ENCODE assay signal across 8 mouse cellular contexts in the genomic region with DNA sequence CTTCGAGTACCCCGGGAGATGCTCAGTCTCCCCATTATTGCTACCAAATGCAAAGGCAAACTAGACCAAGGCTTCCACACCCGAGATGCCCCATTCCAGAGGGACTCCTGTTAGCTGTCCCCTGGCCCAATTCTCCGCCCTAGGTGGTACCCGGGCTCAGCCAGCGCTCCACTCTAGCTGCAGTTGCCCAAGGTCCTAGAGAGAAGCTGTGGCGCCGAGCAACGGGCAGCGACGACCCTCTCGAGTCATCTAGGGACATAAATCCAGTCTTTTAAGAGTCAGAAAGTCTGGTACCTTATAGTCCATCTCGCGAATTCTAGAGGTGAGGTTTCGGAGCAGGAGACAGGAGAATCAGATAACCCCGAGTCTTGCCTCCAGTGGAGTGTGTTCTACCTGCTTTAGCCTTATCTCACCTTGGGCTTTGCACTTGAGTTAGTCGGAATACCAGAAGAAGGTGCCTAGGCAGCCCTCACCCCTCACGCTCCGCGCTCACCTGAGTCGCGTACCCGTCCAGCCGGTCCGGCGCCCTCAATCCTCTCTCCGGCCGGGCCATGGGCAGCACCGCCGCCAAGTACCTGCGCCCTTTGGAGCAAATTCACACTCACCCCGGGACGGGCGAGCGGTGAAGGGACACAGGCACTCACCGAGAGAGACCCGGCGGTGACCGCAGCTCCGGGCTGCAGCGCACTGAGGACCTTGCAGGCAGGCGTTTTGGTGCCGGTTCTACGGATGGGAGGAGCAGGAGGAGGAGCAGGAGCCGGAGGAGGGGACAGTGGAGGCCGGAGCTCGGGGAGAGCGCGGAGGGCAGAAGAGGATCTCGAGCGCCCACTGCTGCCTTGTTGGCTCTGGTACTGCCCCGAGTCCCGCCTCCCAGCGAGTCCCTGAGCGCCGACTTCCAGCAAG.
DNase-seq lines count a peak whose midpoint lies in the region; ATAC-seq and TF ChIP-seq lines count a peak whose summit lies in the region.

No protein-coding gene starts in this region.

- H3K79me2 ChIP-seq in CH12.LX (replicated peaks; ENCODE audit: control insufficient read depth, extremely low read depth, insufficient read depth, poor library complexity, severe bottlenecking), result no peaks in the 10 kb centered on the region

- DNase-seq in CH12.LX (ENCODE audit: extremely low read depth), result peak; percentile 83
- DNase-seq in cerebellum, adult 2 months, result peak; percentile 96 to 97
- peak; percentile 93 for DNase-seq in layer of hippocampus, adult 9-11 months
- DNase-seq in testis, postnatal 14 days (ENCODE audit: low spot score), result peak; percentile 79

- peaks cover 0 to 18% of the 10 kb centered on the region in 2 experiments; a peak in 2 of 4 replicates for H3K4me1 ChIP-seq in CH12.LX (ENCODE audit: control insufficient read depth in 1 of 2, insufficient read depth in 2 of 2)
- no peaks in the 10 kb centered on the region; the same call in 1 of the 2 replicates for H3K4me1 ChIP-seq in cerebellum, adult 2 months (ENCODE audit: control insufficient read depth, insufficient read depth, low read length)
- H3K4me1 ChIP-seq in lung, embryonic 15.5 days, result peaks cover 13% of the 10 kb centered on the region
- H3K4me1 ChIP-seq in olfactory bulb, adult 2 months (ENCODE audit: control insufficient read depth, insufficient read depth, low read length), result peaks cover 2% of the 10 kb centered on the region; the same call in 1 of the 2 replicates

- H3K9ac ChIP-seq in CH12.LX (ENCODE audit: insufficient read depth, low read depth), result no peak overlapping the region
- peak overlapping the region; percentile 34 for H3K9ac ChIP-seq in lung, embryonic 15.5 days

- peak overlapping the region; percentile 16 to 55 (median 52) for H3K4me3 ChIP-seq in CH12.LX (replicated peaks in 1 of 3; ENCODE audit: low read depth in 2 of 3, low read length in 2 of 3, poor library complexity in 1 of 3)
- peak overlapping the region; percentile 97 for H3K4me3 ChIP-seq in cerebellum, adult 2 months (replicated peaks; ENCODE audit: insufficient read depth, low read depth, low read length)
- H3K4me3 ChIP-seq in lung, embryonic 15.5 days, result peak overlapping the region; percentile 53
- H3K4me3 ChIP-seq in olfactory bulb, adult 2 months (ENCODE audit: insufficient read depth, low read depth, low read length), result peak overlapping the region; percentile 80

- no peaks in the 10 kb centered on the region for H3K36me3 ChIP-seq in CH12.LX (replicated peaks in 1 of 2; ENCODE audit: control insufficient read depth in 1 of 2, insufficient read depth in 1 of 2, low read length in 1 of 2)
- H3K36me3 ChIP-seq in lung, embryonic 15.5 days, result no peaks in the 10 kb centered on the region

- TF ChIP-seq CTCF in CH12.LX (conservative IDR thresholded peaks at IDR 0.05 in 1 of 2, IDR thresholded peaks at IDR 0.05 in 1 of 2; ENCODE audit: low read depth in 2 of 2, low read length in 2 of 2), result peak; percentile 11 to 51; a peak in 2 of 4 replicates
- TF ChIP-seq CTCF in cerebellum, adult 2 months (IDR thresholded peaks at IDR 0.05; ENCODE audit: borderline replicate concordance, insufficient read depth, low read depth, low read length), result peak; percentile 75
- peak; percentile 41 for TF ChIP-seq CTCF in olfactory bulb, adult 2 months (IDR thresholded peaks at IDR 0.05; ENCODE audit: insufficient read depth, low read depth, low read length)

- under 1% methylated on average over 56 of the region's 56 CpGs for WGBS in cerebellum, adult 2 months
- WGBS in lung, embryonic 15.5 days, result 1% methylated on average over 55 of the region's 56 CpGs
- WGBS in olfactory bulb, adult 2 months, result under 1% methylated on average over 56 of the region's 56 CpGs

- in situ Hi-C loops in CH12.LX (cut with MboI; ENCODE audit: low pct_ligation_motif_present, low pct_unique_long_range_greater_than_20kb, low sequenced_read_pairs), result loop anchor here (25.0 kb wide), 3 partner anchors 318 to 857 kb away; no protein-coding TSS in a partner anchor

- H3K9me3 ChIP-seq in CH12.LX (replicated peaks; ENCODE audit: low read length), result no peaks in the 10 kb centered on the region
- H3K9me3 ChIP-seq in lung, embryonic 15.5 days, result no peaks in the 10 kb centered on the region

- dilution Hi-C loops in CH12.LX (cut with MboI; ENCODE audit: extremely low pct_ligation_motif_present, extremely low pct_unique_long_range_greater_than_20kb, low sequenced_read_pairs), result no loop called here

- peak; percentile 29; the same call in 1 of the 2 replicates for TF ChIP-seq POLR2A in CH12.LX (IDR thresholded peaks at IDR 0.05; ENCODE audit: low read depth, low read length)
- peak; percentile 99 for TF ChIP-seq POLR2A in cerebellum, adult 2 months (IDR thresholded peaks at IDR 0.05; ENCODE audit: borderline replicate concordance, insufficient read depth, low read length)
- TF ChIP-seq POLR2A in olfactory bulb, adult 2 months (IDR thresholded peaks at IDR 0.05; ENCODE audit: insufficient read depth, low read depth, low read length), result peak; percentile 97

- no peak overlapping the region; the same call in 1 of the 2 replicates for H3K4me2 ChIP-seq in CH12.LX (ENCODE audit: insufficient read depth, low read depth, poor library complexity, severe bottlenecking)
- peak overlapping the region; percentile 82 for H3K4me2 ChIP-seq in lung, embryonic 15.5 days

- peak; percentile 56 for TF ChIP-seq RAD21 in CH12.LX (IDR thresholded peaks at IDR 0.05; ENCODE audit: low read depth, low read length)

- H3K27me3 ChIP-seq in CH12.LX (replicated peaks), result peaks cover 8% of the 10 kb centered on the region
- H3K27me3 ChIP-seq in cerebellum, adult 2 months (ENCODE audit: control insufficient read depth, insufficient read depth, low read length), result no peaks in the 10 kb centered on the region
- H3K27me3 ChIP-seq in lung, embryonic 15.5 days, result peaks cover 32% of the 10 kb centered on the region

- no peak for TF ChIP-seq EP300 in CH12.LX (IDR thresholded peaks at IDR 0.05; ENCODE audit: low read length)

- H3K27ac ChIP-seq in CH12.LX (ENCODE audit: insufficient read depth, low read depth), result no peak overlapping the region
- H3K27ac ChIP-seq in cerebellum, adult 2 months (ENCODE audit: insufficient read depth, low read length), result peak overlapping the region; percentile 82
- H3K27ac ChIP-seq in lung, embryonic 15.5 days, result no peak overlapping the region
- H3K27ac ChIP-seq in olfactory bulb, adult 2 months (ENCODE audit: insufficient read depth, low read depth, low read length), result peak overlapping the region; percentile 90

- ATAC-seq in frontal cortex, adult (ENCODE audit: low TSS enrichment), result peak; percentile 87
- ATAC-seq in hematopoietic stem cell, adult 5-6 weeks (replicated peaks in 1 of 2; ENCODE audit: insufficient read depth in 1 of 2, low FRiP score in 2 of 2, low TSS enrichment in 1 of 2, low read depth in 1 of 2, poor library complexity in 2 of 2, severe bottlenecking in 2 of 2), result peak; percentile 97 to 98
- peak; percentile 95 for ATAC-seq in lung, embryonic 15.5 days (ENCODE audit: borderline replicate concordance, extremely low read depth, low FRiP score, low TSS enrichment)

TF ChIP-seq in CH12.LX, 34 proteins besides CTCF, POLR2A, EP300 and RAD21:
- TF ChIP-seq SMC3 (IDR thresholded peaks at IDR 0.05; ENCODE audit: low read depth, low read length) (peak; percentile 23; the same call in 1 of the 2 replicates), SIN3A (IDR thresholded peaks at IDR 0.05; ENCODE audit: low read length) (no peak), HCFC1 (IDR thresholded peaks at IDR 0.05; ENCODE audit: low read depth, low read length) (no peak)

Comparison
In these comparisons a context has a peak if more than half of its experiments do, and no peak if none do; other contexts are left out.
1. H3K27ac ChIP-seq: peak in cerebellum, adult 2 months (single experiment) and olfactory bulb, adult 2 months (single experiment); none in CH12.LX (single experiment) and lung, embryonic 15.5 days (single experiment).
2. POLR2A ChIP-seq: peak in every context shown above with its lines; median percentile 99 in cerebellum, adult 2 months; 97 in olfactory bulb, adult 2 months; 29 in CH12.LX.
3. Peak in every context shown above with its lines, with median percentiles within 50 percentile points of each other: DNase-seq, H3K4me3 ChIP-seq, CTCF ChIP-seq and ATAC-seq.